Mouse (Mus musculus) testis, adult 2 months (tissue): ENCODE measurements at regions not wholly inside any gene's neighbourhood (a gene's known extent, or its start where the extent isn't known, plus 50 kb on each side); places are given as distances from the start of the nearest gene placed in this dataset.

Experiments used
- CTCF ChIP-seq: fragments of 200-500 bp; IDR thresholded peaks from 2 replicates; pipeline ENCODE4 v1.5.1; 2012; ENCODE audit warnings: low read depth, mild to moderate bottlenecking, inconsistent platforms, low read length, moderate library complexity; ENCODE audit not compliant: control insufficient read depth, insufficient read depth, insufficient replicate concordance
- POLR2A ChIP-seq: fragments of 200-500 bp; IDR thresholded peaks from 2 replicates; pipeline ENCODE4 v1.6.1; 2012; ENCODE audit warnings: low read depth, mild to moderate bottlenecking, inconsistent platforms, low read length, moderate library complexity; ENCODE audit not compliant: control insufficient read depth

GRCm38 (mm10) chr13:107573499-107574355 lies 470.5 kb upstream of the Smim15 start:
- TF ChIP-seq POLR2A: no peak
- TF ChIP-seq CTCF: no peak
